Mouse (Mus musculus): ENCODE results near the gene Triobp.

The Triobp gene

GRCm38 (mm10) chr15:78947657-78948056, at the start of gene Triobp:
Triobp (plus strand) TSS chr15:78947724.
- DNase-seq (ENCODE audit: extremely low read depth, insufficient read length, low spot score) = peak; percentile 98

- DNase-seq (ENCODE audit: extremely low read depth, insufficient read length, low spot score) = no peak
Observed at GRCm38 (mm10) chr15:78898507-78899001, 49.0 kb upstream of the Triobp start.

- no peak for DNase-seq (ENCODE audit: extremely low read depth, insufficient read length, low spot score)
Observed at GRCm38 (mm10) chr15:78899409-78899739, 48.1 kb upstream of the Triobp start, which contains the start of gene Gm49510. Gm49510 (plus strand) TSS chr15:78899667.

DNA sequence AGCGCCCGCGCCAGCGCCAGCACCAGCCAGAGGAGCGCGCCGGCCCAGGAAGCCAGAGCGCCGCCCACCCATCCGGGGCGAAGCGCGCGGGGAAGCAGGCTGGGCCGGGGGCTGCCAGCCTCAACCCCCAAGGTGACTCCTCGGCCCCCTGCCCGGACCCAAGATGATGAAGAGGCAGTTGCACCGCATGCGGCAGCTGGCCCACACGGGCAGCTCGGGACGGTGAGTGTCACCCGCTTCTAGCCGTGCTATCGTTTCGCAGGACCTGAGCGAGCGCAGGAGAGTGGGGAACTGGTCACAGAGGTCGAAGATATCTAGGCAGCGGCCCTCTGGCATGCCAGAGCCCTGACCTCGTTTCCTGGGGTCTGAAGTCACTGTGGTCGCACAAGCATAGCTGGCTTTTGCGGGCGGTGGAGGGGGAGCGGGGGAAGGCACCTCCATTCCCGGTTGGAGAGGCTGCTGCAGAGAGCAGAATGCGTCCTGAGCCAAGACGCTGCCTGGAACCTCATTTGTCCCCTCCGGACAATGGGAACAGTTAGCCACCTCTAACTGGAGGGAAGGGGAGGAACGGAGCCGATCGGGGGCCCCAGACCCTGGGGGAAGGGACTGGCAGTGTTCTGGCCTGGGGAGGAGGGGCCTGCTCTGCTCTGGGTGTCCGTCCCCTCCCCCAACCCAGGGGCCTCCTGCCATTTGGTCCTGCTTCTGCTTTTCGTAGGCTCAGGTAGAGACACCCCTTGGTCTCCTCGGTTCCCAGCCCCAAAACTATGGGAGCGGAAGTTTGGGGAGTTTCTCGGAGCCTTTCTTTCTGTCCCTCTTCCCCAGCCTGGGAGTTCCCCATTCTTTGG, 47.6 kb upstream of the Triobp start, which contains the start of gene Sh3bp1:
Sh3bp1 (plus strand) TSS at position 29 of the 845 bp plus-strand sequence.
- peak; percentile 82 for DNase-seq (ENCODE audit: extremely low read depth, insufficient read length, low spot score)

DNA sequence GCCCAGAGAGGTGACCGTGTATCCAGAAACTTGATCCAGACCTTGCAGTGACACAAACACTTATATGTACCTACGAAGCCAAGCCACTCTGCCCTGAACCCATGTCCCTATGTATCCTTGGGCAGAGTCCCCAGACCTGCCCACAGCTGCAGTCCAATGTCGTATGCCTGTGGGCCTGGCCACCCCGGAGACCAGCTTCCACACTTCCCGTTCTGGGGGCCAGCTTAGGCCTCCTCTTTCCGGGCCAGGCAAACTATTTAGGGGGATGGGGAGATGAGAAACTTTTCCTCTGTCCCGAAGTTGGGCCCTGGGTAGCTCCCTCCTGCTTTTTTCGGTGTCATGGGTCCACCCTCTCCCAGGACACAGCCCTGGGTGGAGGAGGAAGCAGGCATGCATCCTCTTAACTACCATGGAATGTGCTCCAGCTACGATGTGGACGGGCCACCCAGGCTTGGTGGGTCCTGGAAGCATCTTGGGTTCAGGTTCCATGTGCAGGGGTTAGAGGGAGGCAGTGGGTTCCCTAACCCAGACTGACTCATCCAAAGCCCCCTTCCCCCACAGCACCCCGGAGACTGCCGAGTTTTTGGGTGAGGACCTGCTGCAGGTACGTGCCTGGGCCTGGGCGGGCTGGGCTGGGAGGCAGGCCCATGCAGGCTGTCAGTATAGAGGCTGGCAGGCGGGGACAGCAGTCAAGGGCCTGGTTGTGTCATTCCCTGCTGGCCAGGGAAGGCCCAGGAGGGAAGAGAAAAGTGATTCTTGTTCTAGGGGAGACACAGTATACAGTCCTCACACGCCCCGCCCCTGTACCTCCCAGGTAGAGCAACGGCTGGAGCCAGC, 46.7 kb upstream of the Triobp start:
- DNase-seq (ENCODE audit: extremely low read depth, insufficient read length, low spot score) = peak; percentile 61

- no peak for DNase-seq (ENCODE audit: extremely low read depth, insufficient read length, low spot score)
Observed at GRCm38 (mm10) chr15:78901422-78901789, 46.1 kb upstream of the Triobp start.

GRCm38 (mm10) chr15:78903243-78903642, 44.3 kb upstream of the Triobp start:
- DNase-seq (ENCODE audit: extremely low read depth, insufficient read length, low spot score) = peak; percentile 63

- no peak for DNase-seq (ENCODE audit: extremely low read depth, insufficient read length, low spot score)
Observed at GRCm38 (mm10) chr15:78908399-78908798, 39.1 kb upstream of the Triobp start.

DNA sequence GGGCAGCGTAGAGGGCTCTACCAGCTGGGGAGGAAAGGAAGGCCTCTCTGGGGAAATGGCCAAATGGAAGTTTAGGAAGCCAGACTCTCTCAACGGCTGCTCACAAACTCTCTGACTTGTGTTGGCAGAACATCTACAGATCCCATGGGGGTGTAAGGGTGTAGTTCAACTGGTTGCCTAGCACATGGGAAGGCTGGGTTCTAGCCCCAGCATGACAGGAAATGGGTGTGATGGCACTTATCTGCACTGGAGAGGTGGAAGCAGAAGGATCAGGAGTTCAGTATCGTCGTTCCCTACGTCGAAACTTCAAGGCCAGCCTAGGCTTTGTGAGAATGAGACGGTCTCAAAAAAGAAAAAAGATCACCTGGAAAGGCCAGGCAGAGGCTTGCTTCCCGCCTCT, 38.5 kb upstream of the Triobp start:
- no peak for DNase-seq (ENCODE audit: extremely low read depth, insufficient read length, low spot score)

DNA sequence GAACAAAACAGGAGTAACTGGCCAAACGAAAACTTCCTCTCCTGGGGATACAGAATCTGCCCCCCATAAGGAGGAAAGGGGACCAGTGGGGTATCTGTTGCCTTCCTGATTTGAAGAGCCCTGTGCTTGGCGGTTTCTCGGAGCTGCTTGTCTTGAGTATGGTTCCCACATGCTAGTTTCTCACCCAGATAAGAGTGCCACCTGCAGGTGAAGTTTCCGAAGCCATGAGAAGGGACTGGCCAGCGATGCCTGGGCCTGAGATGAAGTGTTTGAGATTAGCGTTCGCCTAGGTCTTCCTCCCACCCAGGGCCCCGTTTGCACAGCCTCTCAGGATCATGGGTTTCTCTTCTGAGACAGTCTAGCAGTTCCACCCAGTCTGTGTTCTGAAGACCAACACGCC, 35.5 kb upstream of the Triobp start:
- DNase-seq (ENCODE audit: extremely low read depth, insufficient read length, low spot score) = no peak

- DNase-seq (ENCODE audit: extremely low read depth, insufficient read length, low spot score) = no peak
Observed at GRCm38 (mm10) chr15:78913632-78914090, 33.9 kb upstream of the Triobp start, which contains the start of gene Pdxp. Pdxp (plus strand) TSS chr15:78913919.

GRCm38 (mm10) chr15:78914091-78914822, 33.3 kb upstream of the Triobp start:
- no peak for DNase-seq (ENCODE audit: extremely low read depth, insufficient read length, low spot score)

DNA sequence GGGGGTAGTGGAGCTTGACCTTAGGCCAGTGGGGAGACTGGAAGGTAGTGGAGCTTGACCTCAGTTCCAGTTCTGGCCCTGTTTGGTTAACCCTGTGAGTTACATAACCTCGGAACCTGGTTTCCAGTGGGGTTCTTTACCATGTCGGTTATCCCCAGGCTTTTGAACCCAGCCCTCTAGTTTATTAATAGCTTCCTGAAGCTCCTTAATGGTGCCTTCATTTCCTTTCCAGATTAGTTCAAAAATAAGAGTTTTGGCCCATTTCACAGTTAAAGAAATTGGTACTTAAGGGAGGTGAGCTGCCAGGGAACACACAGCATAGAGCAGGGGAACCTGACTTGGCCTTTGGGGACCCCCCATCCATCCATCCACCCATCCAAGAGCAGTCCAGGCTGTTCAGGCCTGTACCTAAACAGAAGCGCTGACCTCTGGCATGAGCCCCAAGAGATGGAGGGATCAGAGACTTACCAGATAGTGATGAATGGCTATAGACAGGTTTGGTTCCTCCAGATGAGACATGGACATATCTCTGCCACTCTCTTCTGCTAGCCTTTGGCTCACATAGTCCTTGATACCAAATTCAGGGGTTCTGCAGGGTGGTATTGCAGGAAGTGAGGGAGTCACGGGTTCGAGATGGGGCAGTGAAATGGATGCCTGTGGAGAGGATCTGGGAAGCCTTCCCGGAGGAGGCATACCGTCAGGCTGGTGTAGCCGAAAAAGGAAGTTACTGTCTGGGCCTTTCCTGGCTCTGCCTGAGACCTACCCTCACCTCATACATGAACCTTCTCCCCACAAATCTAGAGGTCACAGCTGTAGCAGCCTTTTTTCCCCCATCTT, 32.5 kb upstream of the Triobp start:
- DNase-seq (ENCODE audit: extremely low read depth, insufficient read length, low spot score) = no peak

DNA sequence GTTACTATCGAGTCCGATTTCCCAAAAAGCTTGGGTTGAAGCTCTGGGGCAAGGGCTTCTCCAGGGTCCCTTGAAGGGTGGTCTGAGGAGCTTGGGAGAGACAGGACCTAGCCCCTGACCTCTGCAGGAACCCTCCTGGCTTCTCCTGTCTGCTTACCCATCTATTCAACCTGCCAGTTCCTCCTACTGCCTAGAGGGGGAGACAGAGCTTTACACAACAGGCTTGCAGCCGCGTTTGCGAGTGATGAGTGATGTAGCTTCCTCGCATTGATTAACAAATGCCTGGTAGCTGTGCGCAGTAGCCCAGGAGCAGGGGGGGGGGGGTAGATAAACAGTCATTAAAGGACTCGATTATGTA, 31.9 kb upstream of the Triobp start:
- peak; percentile 54 for DNase-seq (ENCODE audit: extremely low read depth, insufficient read length, low spot score)

- DNase-seq (ENCODE audit: extremely low read depth, insufficient read length, low spot score) = peak; percentile 57
Observed at GRCm38 (mm10) chr15:78916052-78916826, 31.3 kb upstream of the Triobp start.

DNA sequence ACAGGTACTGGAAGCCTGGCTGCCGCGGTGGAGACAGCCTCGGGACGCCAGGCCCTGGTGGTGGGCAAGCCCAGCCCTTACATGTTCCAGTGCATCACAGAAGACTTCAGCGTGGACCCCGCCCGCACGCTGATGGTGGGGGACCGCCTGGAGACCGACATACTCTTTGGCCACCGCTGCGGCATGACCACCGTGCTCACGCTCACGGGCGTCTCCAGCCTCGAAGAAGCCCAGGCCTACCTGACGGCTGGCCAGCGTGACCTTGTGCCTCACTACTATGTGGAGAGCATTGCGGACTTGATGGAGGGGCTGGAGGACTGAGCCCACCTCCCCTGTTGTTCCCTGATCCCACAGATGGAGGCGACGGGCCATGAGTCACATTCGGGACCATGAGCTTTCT, 29.4 kb upstream of the Triobp start:
- no peak for DNase-seq (ENCODE audit: extremely low read depth, insufficient read length, low spot score)

DNA sequence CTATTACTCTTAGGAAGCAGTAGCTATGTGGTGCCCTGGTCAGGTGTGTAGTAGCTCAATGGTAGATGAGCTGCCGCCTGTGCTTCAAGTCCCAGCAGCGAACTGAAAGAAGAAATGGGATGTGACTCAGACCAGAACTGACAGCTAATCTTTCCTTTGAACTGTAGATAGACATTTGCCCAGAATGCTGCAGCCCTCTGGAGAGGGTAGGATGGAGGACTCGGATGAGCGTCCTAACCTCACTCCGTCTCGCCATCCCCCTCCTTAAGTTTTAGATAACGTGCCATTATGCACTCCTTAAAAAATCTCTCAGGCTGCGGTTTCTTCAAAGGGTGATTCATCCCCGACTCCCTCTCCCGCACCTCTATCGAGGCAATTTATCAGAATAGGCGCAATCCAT, 27.6 kb upstream of the Triobp start:
- DNase-seq (ENCODE audit: extremely low read depth, insufficient read length, low spot score) = no peak

DNA sequence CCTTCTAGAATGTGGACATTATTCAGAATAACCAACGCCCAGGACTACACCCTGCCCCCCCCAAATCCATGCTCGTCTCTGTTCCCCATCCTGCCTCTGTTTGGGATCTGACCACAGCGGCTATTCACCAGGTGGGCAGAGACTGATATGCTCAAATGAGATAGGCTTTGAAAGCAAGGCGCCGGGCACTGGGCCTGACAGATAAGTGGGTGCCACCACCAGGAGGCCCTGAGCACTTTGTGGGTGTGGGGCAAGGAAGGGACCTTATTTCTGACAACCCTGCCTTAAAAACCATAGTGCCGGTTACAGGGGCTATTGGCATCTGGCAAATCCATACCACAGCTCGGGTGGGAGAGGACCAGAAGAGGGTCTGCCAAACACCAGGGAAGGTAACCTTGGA, 24.8 kb upstream of the Triobp start:
- DNase-seq (ENCODE audit: extremely low read depth, insufficient read length, low spot score) = no peak

- DNase-seq (ENCODE audit: extremely low read depth, insufficient read length, low spot score) = no peak
Observed at GRCm38 (mm10) chr15:78923585-78923984, 23.9 kb upstream of the Triobp start.

All from 3134 (cell line).